Mouse (Mus musculus): ENCODE results near the gene Cnot8. TPM values are rescaled to one million over a fixed set of nuclear protein-coding genes. Genes with fewer than 3 reads are reported as not detected.

The Cnot8 gene
- polyA plus RNA-seq, 1 experiment = 75.1 TPM

DNA sequence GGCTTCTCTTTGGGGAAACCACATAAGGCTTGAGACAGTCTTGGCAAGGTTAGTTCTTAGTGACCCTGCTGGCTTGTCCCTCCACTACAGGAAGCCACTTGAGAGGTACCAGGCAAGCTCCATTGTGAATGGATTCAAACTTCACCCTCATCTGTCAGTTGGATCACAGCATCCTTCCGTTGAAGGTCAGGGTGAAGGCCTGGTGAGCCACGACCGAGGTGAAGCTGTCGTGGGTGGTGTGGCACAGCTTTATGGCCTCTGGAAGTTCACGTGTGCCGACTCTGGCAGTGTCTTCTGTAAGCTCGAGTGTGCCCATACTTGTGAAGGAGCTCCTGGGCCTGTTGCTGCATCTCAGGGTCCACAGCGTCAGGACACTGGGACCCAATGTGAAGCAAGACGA, 17.4 kb downstream of the Cnot8 start:
- H3K4me3 ChIP-seq (ENCODE audit: insufficient read depth, low read length) = no peak overlapping the region
- no peak for TF ChIP-seq CTCF (IDR thresholded peaks at IDR 0.05; ENCODE audit: extremely low read depth, insufficient read depth, low read length)
- TF ChIP-seq POLR2A (IDR thresholded peaks at IDR 0.05; ENCODE audit: extremely low read depth, insufficient read depth, low read length) = no peak
- no peaks in the 10 kb centered on the region for H3K4me1 ChIP-seq (ENCODE audit: control insufficient read depth, insufficient read depth, low read length)
- no peak overlapping the region for H3K27ac ChIP-seq (ENCODE audit: insufficient read depth, low read length)

- Histone ChIP-seq H3K4me3 (ENCODE audit: insufficient read depth, low read length) (no peak overlapping the region), H3K4me1 (ENCODE audit: control insufficient read depth, insufficient read depth, low read length) (no peaks in the 10 kb centered on the region), H3K27ac (ENCODE audit: insufficient read depth, low read length) (no peak overlapping the region)
- TF ChIP-seq CTCF (IDR thresholded peaks at IDR 0.05; ENCODE audit: extremely low read depth, insufficient read depth, low read length) = no peak
- no peak for TF ChIP-seq POLR2A (IDR thresholded peaks at IDR 0.05; ENCODE audit: extremely low read depth, insufficient read depth, low read length)
Observed at GRCm38 (mm10) chr11:58123711-58124110, 19.8 kb downstream of the Cnot8 start.

DNA sequence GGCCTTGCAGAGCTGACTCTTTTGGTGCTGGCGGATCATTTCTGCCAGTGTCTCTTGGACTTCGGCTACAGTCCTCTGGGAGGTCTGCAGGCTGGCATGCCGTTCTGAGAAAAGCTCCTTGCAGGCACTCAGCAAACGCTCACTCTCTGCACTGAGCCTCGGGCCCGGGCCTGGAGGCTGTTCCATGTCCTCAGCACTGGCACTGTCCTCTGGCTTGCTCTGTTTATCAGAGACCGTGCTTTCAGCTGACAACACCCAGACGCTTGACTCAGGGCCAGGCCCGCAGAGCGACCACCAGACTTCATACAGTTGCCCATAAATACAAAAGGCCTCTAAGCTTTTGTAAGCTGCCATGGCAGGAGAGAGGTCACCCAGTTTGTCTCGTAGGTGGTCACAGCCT, 21.1 kb downstream of the Cnot8 start:
- Histone ChIP-seq H3K4me3 (ENCODE audit: insufficient read depth, low read length) (no peak overlapping the region), H3K27ac (ENCODE audit: insufficient read depth, low read length) (no peak overlapping the region), H3K4me1 (ENCODE audit: control insufficient read depth, insufficient read depth, low read length) (no peaks in the 10 kb centered on the region)
- TF ChIP-seq POLR2A (IDR thresholded peaks at IDR 0.05; ENCODE audit: extremely low read depth, insufficient read depth, low read length) (no peak), CTCF (IDR thresholded peaks at IDR 0.05; ENCODE audit: extremely low read depth, insufficient read depth, low read length) (no peak)

DNA sequence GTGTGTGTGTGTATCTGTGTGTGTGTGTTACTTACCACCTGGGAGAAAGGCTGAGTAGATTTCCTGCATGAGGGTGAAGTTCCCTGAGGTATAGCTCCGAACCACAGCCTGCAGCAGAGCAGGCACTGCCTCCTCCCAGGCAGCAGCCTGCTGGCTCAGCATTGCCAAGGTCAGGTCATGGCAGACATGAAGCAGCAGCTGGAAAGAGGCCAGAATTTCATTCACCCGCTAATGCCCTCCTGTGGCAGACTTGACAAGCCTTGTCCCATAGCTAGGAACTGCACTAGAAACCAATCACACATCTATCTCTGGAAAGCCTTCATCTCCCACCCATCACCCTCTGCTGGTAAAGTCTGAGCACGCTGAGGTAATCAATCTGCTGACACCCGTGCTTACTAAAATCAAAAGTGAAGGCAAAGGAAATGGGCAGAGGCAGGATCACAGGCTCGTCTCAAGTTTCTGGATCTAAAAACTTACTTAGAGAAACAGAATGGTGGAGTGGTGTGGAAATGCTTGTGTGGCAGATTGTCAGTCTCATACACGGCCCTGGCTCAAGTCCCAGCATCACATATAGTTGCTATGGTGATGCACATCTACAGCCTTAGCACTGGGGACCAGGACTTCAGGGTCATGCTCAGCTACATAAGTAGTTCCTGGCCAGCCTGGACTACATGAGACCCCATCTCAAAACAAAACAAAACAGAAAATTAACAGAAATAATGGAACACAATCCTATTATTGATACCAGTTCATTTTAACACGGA, 22.6 kb downstream of the Cnot8 start:
- TF ChIP-seq POLR2A (IDR thresholded peaks at IDR 0.05; ENCODE audit: extremely low read depth, insufficient read depth, low read length) (no peak), CTCF (IDR thresholded peaks at IDR 0.05; ENCODE audit: extremely low read depth, insufficient read depth, low read length) (no peak)
- H3K4me1 ChIP-seq (ENCODE audit: control insufficient read depth, insufficient read depth, low read length) = no peaks in the 10 kb centered on the region
- H3K4me3 ChIP-seq (ENCODE audit: insufficient read depth, low read length) = no peak overlapping the region
- H3K27ac ChIP-seq (ENCODE audit: insufficient read depth, low read length) = no peak overlapping the region

DNA sequence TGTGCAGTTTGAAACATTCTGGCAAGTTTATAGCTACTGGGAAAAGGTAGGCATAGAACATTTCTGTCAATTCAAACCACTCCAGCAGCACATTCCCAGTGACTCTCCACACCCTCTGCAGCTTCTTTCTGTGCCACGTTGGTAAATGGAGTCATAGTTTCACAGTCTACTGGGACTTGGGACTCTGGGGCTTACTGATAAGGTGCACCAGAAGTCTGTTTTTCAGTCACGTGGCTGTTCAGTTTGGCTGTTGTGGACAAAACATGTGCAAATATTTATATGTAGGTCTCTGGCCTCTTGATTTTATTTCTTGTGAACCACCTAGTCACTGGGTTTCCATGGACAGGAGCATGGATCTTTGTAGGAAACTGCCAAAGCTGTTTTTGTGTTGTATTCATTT, 23.6 kb downstream of the Cnot8 start:
- TF ChIP-seq POLR2A (IDR thresholded peaks at IDR 0.05; ENCODE audit: extremely low read depth, insufficient read depth, low read length) (no peak), CTCF (IDR thresholded peaks at IDR 0.05; ENCODE audit: extremely low read depth, insufficient read depth, low read length) (no peak)
- no peak overlapping the region for H3K27ac ChIP-seq (ENCODE audit: insufficient read depth, low read length)
- no peak overlapping the region for H3K4me3 ChIP-seq (ENCODE audit: insufficient read depth, low read length)
- H3K4me1 ChIP-seq (ENCODE audit: control insufficient read depth, insufficient read depth, low read length) = no peaks in the 10 kb centered on the region

DNA sequence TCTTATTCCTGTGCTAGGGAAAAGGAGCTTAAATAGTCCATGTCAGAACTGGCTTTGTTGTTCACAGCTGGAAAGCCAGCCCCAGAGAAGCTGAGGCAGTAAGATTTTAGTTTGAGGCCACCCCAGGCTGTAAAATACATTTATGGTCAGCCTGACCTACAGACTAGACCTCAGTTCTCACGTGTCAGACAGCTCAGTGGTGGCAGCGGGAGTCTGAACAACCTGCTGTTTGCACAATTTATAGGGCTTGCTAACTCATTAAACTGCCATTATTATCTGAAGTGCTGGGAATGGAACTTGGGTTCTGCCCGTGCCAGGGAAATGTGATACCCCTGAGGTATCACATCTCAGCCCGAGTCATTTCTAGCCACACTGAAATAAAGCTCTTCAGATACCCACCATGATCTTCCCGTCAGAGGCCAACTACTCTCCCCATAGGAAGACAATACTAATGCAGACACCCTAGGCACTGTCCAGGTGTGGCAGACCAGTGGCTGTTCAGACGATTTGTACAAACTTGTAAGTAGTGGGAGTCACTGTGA, 25.4 kb downstream of the Cnot8 start:
- Histone ChIP-seq H3K4me3 (ENCODE audit: insufficient read depth, low read length) (no peak overlapping the region), H3K27ac (ENCODE audit: insufficient read depth, low read length) (no peak overlapping the region), H3K4me1 (ENCODE audit: control insufficient read depth, insufficient read depth, low read length) (no peaks in the 10 kb centered on the region)
- TF ChIP-seq CTCF (IDR thresholded peaks at IDR 0.05; ENCODE audit: extremely low read depth, insufficient read depth, low read length) (no peak), POLR2A (IDR thresholded peaks at IDR 0.05; ENCODE audit: extremely low read depth, insufficient read depth, low read length) (no peak)

DNA sequence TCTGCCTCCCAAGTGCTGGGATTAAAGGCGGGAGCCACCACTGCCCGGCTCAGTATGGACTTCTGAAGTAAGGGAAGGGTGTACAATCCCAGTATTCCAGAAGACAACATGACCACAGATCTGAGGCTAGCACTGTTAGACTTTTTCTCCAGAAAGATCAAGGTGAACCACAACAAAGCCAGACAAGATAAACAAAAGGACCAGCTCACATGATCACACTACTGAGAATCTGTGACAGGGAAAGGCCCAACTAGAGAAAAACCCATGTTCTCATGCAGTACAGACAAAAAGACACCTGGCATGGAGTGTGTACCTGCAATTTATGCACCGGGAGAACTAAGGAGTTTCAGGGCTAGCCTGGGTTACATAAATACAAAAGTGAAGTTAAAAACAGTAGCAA, 28.1 kb downstream of the Cnot8 start:
- no peak for TF ChIP-seq CTCF (IDR thresholded peaks at IDR 0.05; ENCODE audit: extremely low read depth, insufficient read depth, low read length)
- no peak for TF ChIP-seq POLR2A (IDR thresholded peaks at IDR 0.05; ENCODE audit: extremely low read depth, insufficient read depth, low read length)
- H3K4me1 ChIP-seq (ENCODE audit: control insufficient read depth, insufficient read depth, low read length) = no peaks in the 10 kb centered on the region

GRCm38 (mm10) chr11:58134869-58135268, 30.9 kb downstream of the Cnot8 start:
- H3K27ac ChIP-seq (ENCODE audit: insufficient read depth, low read length) = no peak overlapping the region
- no peak for TF ChIP-seq CTCF (IDR thresholded peaks at IDR 0.05; ENCODE audit: extremely low read depth, insufficient read depth, low read length)
- TF ChIP-seq POLR2A (IDR thresholded peaks at IDR 0.05; ENCODE audit: extremely low read depth, insufficient read depth, low read length) = no peak
- H3K4me1 ChIP-seq (ENCODE audit: control insufficient read depth, insufficient read depth, low read length) = no peaks in the 10 kb centered on the region
- H3K4me3 ChIP-seq (ENCODE audit: insufficient read depth, low read length) = no peak overlapping the region

More for the DNA sequence above, 28.1 kb downstream of the Cnot8 start:
- Histone ChIP-seq H3K4me3 (ENCODE audit: insufficient read depth, low read length) (no peak overlapping the region), H3K27ac (ENCODE audit: insufficient read depth, low read length) (no peak overlapping the region)

- TF ChIP-seq CTCF (IDR thresholded peaks at IDR 0.05; ENCODE audit: extremely low read depth, insufficient read depth, low read length) (no peak), POLR2A (IDR thresholded peaks at IDR 0.05; ENCODE audit: extremely low read depth, insufficient read depth, low read length) (no peak)
- H3K27ac ChIP-seq (ENCODE audit: insufficient read depth, low read length) = no peak overlapping the region
- H3K4me1 ChIP-seq (ENCODE audit: control insufficient read depth, insufficient read depth, low read length) = no peaks in the 10 kb centered on the region
- H3K4me3 ChIP-seq (ENCODE audit: insufficient read depth, low read length) = no peak overlapping the region
Observed at GRCm38 (mm10) chr11:58135296-58135695, 31.3 kb downstream of the Cnot8 start.

GRCm38 (mm10) chr11:58136677-58137076, 32.7 kb downstream of the Cnot8 start:
- no peaks in the 10 kb centered on the region for H3K4me1 ChIP-seq (ENCODE audit: control insufficient read depth, insufficient read depth, low read length)
- H3K4me3 ChIP-seq (ENCODE audit: insufficient read depth, low read length) = no peak overlapping the region
- TF ChIP-seq POLR2A (IDR thresholded peaks at IDR 0.05; ENCODE audit: extremely low read depth, insufficient read depth, low read length) (no peak), CTCF (IDR thresholded peaks at IDR 0.05; ENCODE audit: extremely low read depth, insufficient read depth, low read length) (no peak)
- no peak overlapping the region for H3K27ac ChIP-seq (ENCODE audit: insufficient read depth, low read length)
